Mouse (Mus musculus) thymus, postnatal 14 days (tissue): ENCODE results near the gene Prame.
"Not testable (repeated sequence)": the region's sequence is repeated elsewhere in the genome, so short reads cannot be mapped to it uniquely, and the experiment has no call there.

Experiments
- DNase-seq: peaks from one replicate; pipeline ENCODE4 v3.0.0; 2021

Gene Prame

GRCm38 (mm10) chrX:135627605-135628004, at the start of gene Prame:
Prame (minus strand) TSS chrX:135627705.
- no peak for DNase-seq

- DNase-seq = peak; percentile 6
Measured at GRCm38 (mm10) chrX:135652173-135652772, 24.8 kb upstream of the Prame start.

- peak; percentile 27 for DNase-seq
Measured at GRCm38 (mm10) chrX:135601298-135602029, 26.0 kb downstream of the Prame start.

DNA sequence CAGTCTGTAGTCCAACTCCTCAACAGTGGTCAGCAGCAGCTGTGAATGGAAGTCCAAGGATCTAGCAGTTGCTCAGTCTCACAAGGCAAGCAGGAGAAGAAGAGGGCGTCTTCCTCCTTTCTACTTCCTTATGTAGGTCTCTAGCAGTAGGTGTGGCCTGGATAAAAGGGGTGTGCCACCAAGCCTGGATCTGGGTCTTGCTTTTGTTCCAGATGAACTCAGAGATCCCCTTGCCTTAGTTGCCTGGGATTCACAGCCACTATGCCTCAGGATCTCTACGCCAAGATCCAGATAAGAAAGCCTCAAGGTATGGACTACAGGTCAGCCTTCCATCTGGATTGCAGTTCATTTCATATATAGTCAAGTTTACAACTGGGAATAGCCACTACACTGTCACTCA, 28.8 kb downstream of the Prame start, which contains the start of gene Nxf7:
Gene Nxf7, minus strand, starts transcription at position 101 of the 400 bp plus-strand sequence.
- DNase-seq = no peak

DNA sequence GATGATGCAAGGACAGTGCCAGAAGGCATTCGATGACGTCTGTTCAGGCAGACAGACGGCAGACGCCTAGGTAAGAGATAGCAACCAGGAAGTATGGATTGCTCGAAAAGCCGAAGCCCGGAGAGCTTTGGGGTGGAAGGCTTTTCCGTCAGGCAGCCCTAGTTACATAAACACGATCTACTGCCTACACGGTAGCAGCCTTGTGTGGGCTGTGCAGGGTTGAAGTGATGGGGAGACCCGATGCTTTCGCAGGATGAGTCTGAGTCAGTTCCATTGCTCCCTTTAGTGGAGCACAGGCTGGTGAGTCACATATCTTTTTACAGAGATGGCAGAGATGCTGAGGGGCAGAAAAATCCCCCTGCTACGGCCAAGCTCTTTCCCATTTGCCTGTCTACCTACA, 29.4 kb downstream of the Prame start:
- no peak for DNase-seq

DNA sequence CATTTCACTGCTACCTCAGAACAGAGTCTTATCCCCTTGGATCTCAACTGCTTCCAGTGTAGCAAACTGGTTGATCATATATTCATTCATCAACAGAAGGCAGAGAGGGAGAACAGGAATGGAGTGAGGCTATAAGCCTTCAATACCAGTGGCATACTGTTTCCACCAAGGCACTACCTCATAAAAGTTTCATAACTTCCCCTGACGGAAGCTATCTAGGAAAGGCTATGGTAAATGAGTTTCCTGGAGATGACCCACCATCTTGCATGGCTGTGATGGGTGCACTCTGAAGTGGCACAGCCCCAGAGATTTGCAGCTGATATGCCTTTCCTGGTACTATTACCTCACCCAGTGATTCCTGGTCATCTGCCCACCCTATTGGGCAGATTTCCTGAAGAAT, 51.1 kb downstream of the Prame start:
- DNase-seq = no peak

DNA sequence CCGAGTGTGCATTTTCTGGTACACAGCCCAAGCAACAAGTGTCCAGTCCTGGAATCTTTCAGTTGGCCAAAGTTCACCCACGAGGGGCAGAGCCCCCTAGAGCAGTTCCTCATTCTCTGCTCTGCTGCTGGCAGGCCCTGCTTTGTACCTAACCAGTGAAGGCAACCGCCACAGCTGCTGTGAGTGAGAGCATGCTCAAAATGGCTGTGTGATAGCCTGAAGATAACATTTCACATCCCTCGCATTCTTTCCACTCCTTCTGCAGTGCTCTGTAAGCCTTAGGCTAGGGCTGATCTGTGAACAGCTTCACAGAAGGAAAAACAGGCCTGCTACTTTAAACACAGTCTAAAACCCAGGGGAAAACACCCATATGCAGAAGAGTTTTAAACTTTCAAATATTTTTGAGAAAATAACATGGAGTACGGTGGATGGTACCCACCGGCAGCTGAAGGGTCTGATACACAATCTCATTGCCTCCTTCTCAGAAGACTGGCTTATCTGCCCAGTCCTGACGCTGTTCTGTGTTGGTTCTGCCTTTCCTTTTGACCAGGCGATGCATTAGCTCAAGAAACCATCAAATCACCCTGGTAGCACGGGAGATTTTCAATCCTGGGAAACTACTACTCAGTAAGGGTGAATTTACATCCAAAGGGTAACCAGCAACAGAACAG, 52.4 kb downstream of the Prame start:
- DNase-seq = not testable (repeated sequence)

- DNase-seq = not testable (repeated sequence)
Measured at GRCm38 (mm10) chrX:135574261-135574957, 53.1 kb downstream of the Prame start.

DNA sequence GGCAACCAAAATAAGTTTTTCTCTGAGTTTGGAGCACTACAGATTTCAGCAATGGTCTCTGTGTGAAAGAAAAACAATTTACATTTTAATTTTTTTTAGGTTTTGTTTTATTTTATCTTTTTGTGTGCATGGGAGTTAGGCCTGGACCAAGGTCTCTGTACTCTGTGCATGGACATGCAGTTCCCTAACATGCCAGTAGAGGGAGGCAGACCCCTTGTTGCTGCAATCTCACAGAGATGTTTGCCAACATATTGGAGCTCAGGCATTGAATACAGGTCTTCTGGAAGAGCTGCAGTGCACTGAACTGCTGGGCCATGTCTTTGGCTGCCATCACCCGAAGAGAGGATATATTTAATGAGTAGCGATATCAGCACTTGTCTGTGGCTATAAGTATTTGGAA, 58.0 kb downstream of the Prame start:
- peak; percentile 61 for DNase-seq

GRCm38 (mm10) chrX:135564934-135565333, 62.6 kb downstream of the Prame start:
- DNase-seq = peak; percentile 44
